Mouse (Mus musculus): ENCODE data around the gene Zfp595.
"Not testable (repeated sequence)": the region's sequence is repeated elsewhere in the genome, so short reads cannot be mapped to it uniquely, and the experiment has no call there.

DNA sequence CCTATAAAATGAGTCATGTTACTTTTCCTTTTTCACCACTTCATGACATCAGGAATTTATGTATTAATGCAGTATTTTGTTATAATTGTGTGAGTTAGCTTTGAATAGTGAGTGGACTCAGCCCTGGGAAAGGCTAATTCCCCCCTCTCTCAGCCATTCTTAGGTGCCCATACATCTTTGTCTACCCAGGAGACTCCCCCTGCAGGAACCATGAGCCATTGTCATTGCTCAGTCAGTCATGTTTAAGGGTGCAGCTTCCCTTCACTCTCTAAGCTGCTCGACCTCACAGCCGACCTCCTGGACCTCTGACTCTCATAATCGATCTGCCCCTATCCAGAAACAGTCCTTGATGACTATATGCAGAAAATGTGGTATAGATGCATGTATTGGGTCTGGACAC, 43.9 kb upstream of the Zfp595 start:
- TF ChIP-seq POLR2A (IDR thresholded peaks at IDR 0.05; ENCODE audit: extremely low read depth, insufficient read depth, low read length); CTCF (IDR thresholded peaks at IDR 0.05; ENCODE audit: low read depth, low read length): not testable (repeated sequence)

Measured in liver, adult 2 months (tissue).